Mouse (Mus musculus): ENCODE measurements around the gene Olfr1415. TPM values are rescaled to one million over a fixed set of nuclear protein-coding genes. Genes with fewer than 3 reads are reported as not detected.

Gene Olfr1415
- polyA plus RNA-seq (2014; fragmentation: Nextera tagmentation; extraction: Ambion mirVana), result not detected in 2 replicates

DNA sequence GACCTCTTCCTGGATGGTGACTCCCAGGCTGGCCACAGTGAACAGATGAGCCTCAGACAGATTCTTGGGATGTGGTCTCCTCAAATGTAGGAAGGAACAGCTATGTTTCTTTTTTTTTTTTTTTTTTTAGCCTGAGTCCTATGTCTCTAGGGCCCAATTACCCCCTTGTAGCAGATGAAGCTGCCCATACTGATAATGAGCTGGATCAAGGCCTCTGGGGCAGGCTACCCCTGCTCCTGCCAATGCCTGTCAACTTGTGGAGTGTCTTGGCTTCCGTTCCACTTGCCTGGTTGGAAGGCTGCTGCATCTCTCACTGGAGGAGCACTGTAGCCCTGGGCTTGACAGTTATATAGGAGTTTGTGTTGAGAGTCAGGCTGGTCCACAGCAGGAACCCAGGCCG lies at the start of gene Olfr1415:
Gene Olfr1415, minus strand, starts transcription at position 101 of the 400 bp plus-strand sequence.
- no peak within 1 kb of the TSS for H3K4me3 ChIP-seq (ENCODE audit: control insufficient read depth in 1 of 2, insufficient read depth in 1 of 2, low read depth in 1 of 2, low read length in 2 of 2)
- 73% methylated on average over 2 of the region's 2 CpGs for WGBS

GRCm38 (mm10) chr1:92539071-92539470 lies 43.2 kb upstream of the Olfr1415 start:
- WGBS, result 46% methylated on average over 2 of the region's 2 CpGs
- Histone ChIP-seq H3K36me3 (ENCODE audit: control insufficient read depth, insufficient read depth, low read length) (no peaks in the 10 kb centered on the region), H3K4me3 (ENCODE audit: control insufficient read depth in 1 of 2, insufficient read depth in 1 of 2, low read depth in 1 of 2, low read length in 2 of 2) (no peak overlapping the region), H3K27ac (replicated peaks in 1 of 2; ENCODE audit: control insufficient read depth in 1 of 2, insufficient read depth in 1 of 2, low read depth in 2 of 2, low read length in 2 of 2) (no peak overlapping the region), H3K4me2 (ENCODE audit: low read length) (no peak overlapping the region), H3K27me3 (ENCODE audit: control insufficient read depth, insufficient read depth, low read length) (no peaks in the 10 kb centered on the region), H3K9me3 (ENCODE audit: control insufficient read depth, low read length) (no peaks in the 10 kb centered on the region), H3K4me1 (ENCODE audit: control insufficient read depth in 2 of 2, insufficient read depth in 2 of 2, low read length in 2 of 2) (no peaks in the 10 kb centered on the region), H3K9ac (ENCODE audit: low read length) (no peak overlapping the region)
- no peak for ATAC-seq (ENCODE audit: insufficient number of reproducible peaks, insufficient read depth, low FRiP score, low read depth)

More for the DNA sequence above, at the start of gene Olfr1415:
- H3K36me3 ChIP-seq (ENCODE audit: control insufficient read depth, insufficient read depth, low read length), result no peaks in the 10 kb centered on the region
- no peaks in the 10 kb centered on the region for H3K4me1 ChIP-seq (ENCODE audit: control insufficient read depth in 2 of 2, insufficient read depth in 2 of 2, low read length in 2 of 2)
- no peak within 1 kb of the TSS for H3K9ac ChIP-seq (ENCODE audit: low read length)
- no peak for ATAC-seq (ENCODE audit: insufficient number of reproducible peaks, insufficient read depth, low FRiP score, low read depth)
- H3K27ac ChIP-seq (replicated peaks in 1 of 2; ENCODE audit: control insufficient read depth in 1 of 2, insufficient read depth in 1 of 2, low read depth in 2 of 2, low read length in 2 of 2), result no peak within 1 kb of the TSS
- no peaks in the 10 kb centered on the region for H3K27me3 ChIP-seq (ENCODE audit: control insufficient read depth, insufficient read depth, low read length)
- 0 out of 2 replicates have a peak, but pooled peaks cover 3% of the 10 kb centered on the region for H3K9me3 ChIP-seq (ENCODE audit: control insufficient read depth, low read length)
- no peak within 1 kb of the TSS for H3K4me2 ChIP-seq (ENCODE audit: low read length)

GRCm38 (mm10) chr1:92536972-92537371 lies 41.1 kb upstream of the Olfr1415 start:
- Histone ChIP-seq H3K9ac (ENCODE audit: low read length) (no peak overlapping the region), H3K4me1 (ENCODE audit: control insufficient read depth in 2 of 2, insufficient read depth in 2 of 2, low read length in 2 of 2) (no peaks in the 10 kb centered on the region), H3K4me2 (ENCODE audit: low read length) (no peak overlapping the region), H3K27me3 (ENCODE audit: control insufficient read depth, insufficient read depth, low read length) (0 out of 2 replicates have a peak, but pooled peaks cover under 1% of the 10 kb centered on the region), H3K36me3 (ENCODE audit: control insufficient read depth, insufficient read depth, low read length) (no peaks in the 10 kb centered on the region), H3K9me3 (ENCODE audit: control insufficient read depth, low read length) (no peaks in the 10 kb centered on the region), H3K27ac (replicated peaks in 1 of 2; ENCODE audit: control insufficient read depth in 1 of 2, insufficient read depth in 1 of 2, low read depth in 2 of 2, low read length in 2 of 2) (no peak overlapping the region), H3K4me3 (ENCODE audit: control insufficient read depth in 1 of 2, insufficient read depth in 1 of 2, low read depth in 1 of 2, low read length in 2 of 2) (no peak overlapping the region)
- ATAC-seq (ENCODE audit: insufficient number of reproducible peaks, insufficient read depth, low FRiP score, low read depth), result no peak
- WGBS, result 25% methylated on average over 5 of the region's 5 CpGs

DNA sequence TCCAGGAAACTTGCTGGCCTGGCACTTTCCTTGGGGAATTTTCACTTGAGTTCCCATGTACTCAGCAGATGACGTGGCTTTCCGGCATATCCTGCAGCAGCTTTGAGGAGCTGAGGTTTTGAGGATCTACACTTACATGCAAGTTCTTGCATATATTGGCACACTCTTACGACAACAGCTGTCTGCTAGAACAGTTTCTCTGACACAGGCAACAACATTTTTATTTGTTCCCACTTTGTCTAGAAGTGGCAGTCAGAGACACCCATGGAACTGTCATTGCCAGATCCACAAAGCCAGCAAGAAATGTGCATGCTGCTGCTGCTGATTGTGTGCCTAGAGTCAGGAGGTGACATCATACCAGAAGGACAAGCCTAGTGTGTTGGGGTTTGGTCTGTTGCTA lies 27.9 kb upstream of the Olfr1415 start:
- peaks cover 8% of the 10 kb centered on the region; the same call in 1 of the 2 replicates for H3K27me3 ChIP-seq (ENCODE audit: control insufficient read depth, insufficient read depth, low read length)
- WGBS, result 75% methylated on average over 3 of the region's 3 CpGs

GRCm38 (mm10) chr1:92521376-92521775 lies 25.5 kb upstream of the Olfr1415 start:
- no peaks in the 10 kb centered on the region for H3K36me3 ChIP-seq (ENCODE audit: control insufficient read depth, insufficient read depth, low read length)
- no peak for ATAC-seq (ENCODE audit: insufficient number of reproducible peaks, insufficient read depth, low FRiP score, low read depth)
- H3K4me2 ChIP-seq (ENCODE audit: low read length), result no peak overlapping the region

More for the DNA sequence above, 27.9 kb upstream of the Olfr1415 start:
- Histone ChIP-seq H3K4me2 (ENCODE audit: low read length) (no peak overlapping the region), H3K27ac (replicated peaks in 1 of 2; ENCODE audit: control insufficient read depth in 1 of 2, insufficient read depth in 1 of 2, low read depth in 2 of 2, low read length in 2 of 2) (no peak overlapping the region), H3K9me3 (ENCODE audit: control insufficient read depth, low read length) (no peaks in the 10 kb centered on the region), H3K36me3 (ENCODE audit: control insufficient read depth, insufficient read depth, low read length) (no peaks in the 10 kb centered on the region), H3K4me1 (ENCODE audit: control insufficient read depth in 2 of 2, insufficient read depth in 2 of 2, low read length in 2 of 2) (no peaks in the 10 kb centered on the region), H3K9ac (ENCODE audit: low read length) (no peak overlapping the region), H3K4me3 (ENCODE audit: control insufficient read depth in 1 of 2, insufficient read depth in 1 of 2, low read depth in 1 of 2, low read length in 2 of 2) (no peak overlapping the region)
- ATAC-seq (ENCODE audit: insufficient number of reproducible peaks, insufficient read depth, low FRiP score, low read depth), result no peak

GRCm38 (mm10) chr1:92519046-92519445 lies 23.1 kb upstream of the Olfr1415 start:
- Histone ChIP-seq H3K4me3 (ENCODE audit: control insufficient read depth in 1 of 2, insufficient read depth in 1 of 2, low read depth in 1 of 2, low read length in 2 of 2) (no peak overlapping the region), H3K9ac (ENCODE audit: low read length) (no peak overlapping the region), H3K9me3 (ENCODE audit: control insufficient read depth, low read length) (no peaks in the 10 kb centered on the region), H3K4me2 (ENCODE audit: low read length) (no peak overlapping the region), H3K36me3 (ENCODE audit: control insufficient read depth, insufficient read depth, low read length) (no peaks in the 10 kb centered on the region), H3K27ac (replicated peaks in 1 of 2; ENCODE audit: control insufficient read depth in 1 of 2, insufficient read depth in 1 of 2, low read depth in 2 of 2, low read length in 2 of 2) (no peak overlapping the region), H3K4me1 (ENCODE audit: control insufficient read depth in 2 of 2, insufficient read depth in 2 of 2, low read length in 2 of 2) (no peaks in the 10 kb centered on the region), H3K27me3 (ENCODE audit: control insufficient read depth, insufficient read depth, low read length) (peaks cover 15% of the 10 kb centered on the region)
- WGBS, result 70% methylated on average over 6 of the region's 6 CpGs
- ATAC-seq (ENCODE audit: insufficient number of reproducible peaks, insufficient read depth, low FRiP score, low read depth), result no peak

More at GRCm38 (mm10) chr1:92521376-92521775, 25.5 kb upstream of the Olfr1415 start:
- Histone ChIP-seq H3K27ac (replicated peaks in 1 of 2; ENCODE audit: control insufficient read depth in 1 of 2, insufficient read depth in 1 of 2, low read depth in 2 of 2, low read length in 2 of 2) (no peak overlapping the region), H3K4me1 (ENCODE audit: control insufficient read depth in 2 of 2, insufficient read depth in 2 of 2, low read length in 2 of 2) (no peaks in the 10 kb centered on the region), H3K9me3 (ENCODE audit: control insufficient read depth, low read length) (no peaks in the 10 kb centered on the region), H3K4me3 (ENCODE audit: control insufficient read depth in 1 of 2, insufficient read depth in 1 of 2, low read depth in 1 of 2, low read length in 2 of 2) (no peak overlapping the region), H3K27me3 (ENCODE audit: control insufficient read depth, insufficient read depth, low read length) (peaks cover 15% of the 10 kb centered on the region), H3K9ac (ENCODE audit: low read length) (no peak overlapping the region)
- 20% methylated on average over 10 of the region's 10 CpGs for WGBS

GRCm38 (mm10) chr1:92518561-92518960 lies 22.7 kb upstream of the Olfr1415 start, which contains the start of gene Olfr1414:
Gene Olfr1414 (minus strand): TSS chr1:92518661.
- Histone ChIP-seq H3K4me3 (ENCODE audit: control insufficient read depth in 1 of 2, insufficient read depth in 1 of 2, low read depth in 1 of 2, low read length in 2 of 2) (no peak within 1 kb of the TSS), H3K9me3 (ENCODE audit: control insufficient read depth, low read length) (no peaks in the 10 kb centered on the region), H3K27me3 (ENCODE audit: control insufficient read depth, insufficient read depth, low read length) (peaks cover 15% of the 10 kb centered on the region), H3K9ac (ENCODE audit: low read length) (no peak within 1 kb of the TSS), H3K4me1 (ENCODE audit: control insufficient read depth in 2 of 2, insufficient read depth in 2 of 2, low read length in 2 of 2) (no peaks in the 10 kb centered on the region), H3K36me3 (ENCODE audit: control insufficient read depth, insufficient read depth, low read length) (no peaks in the 10 kb centered on the region), H3K4me2 (ENCODE audit: low read length) (no peak within 1 kb of the TSS), H3K27ac (replicated peaks in 1 of 2; ENCODE audit: control insufficient read depth in 1 of 2, insufficient read depth in 1 of 2, low read depth in 2 of 2, low read length in 2 of 2) (no peak within 1 kb of the TSS)
- WGBS, result 78% methylated on average over 3 of the region's 3 CpGs
- no peak for ATAC-seq (ENCODE audit: insufficient number of reproducible peaks, insufficient read depth, low FRiP score, low read depth)

DNA sequence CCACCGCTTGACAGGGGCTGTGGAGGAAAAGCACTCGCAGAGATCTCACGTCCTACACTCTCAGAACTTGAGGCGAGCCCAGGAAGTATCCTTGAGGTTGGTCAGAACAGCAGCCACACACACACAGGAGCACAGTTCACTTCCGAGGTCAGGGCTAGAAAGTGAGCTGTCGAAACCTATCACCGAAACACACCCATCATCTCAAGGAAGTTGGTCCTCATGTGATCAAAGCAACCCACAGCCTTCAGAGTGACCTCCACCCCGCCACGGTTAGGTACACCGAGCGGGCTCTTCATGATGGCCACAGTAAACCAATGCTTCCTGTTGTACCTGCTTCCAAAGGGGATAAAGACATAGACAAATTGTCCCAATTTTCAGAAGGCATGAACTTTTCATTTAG lies 19.5 kb upstream of the Olfr1415 start:
- Histone ChIP-seq H3K27ac (replicated peaks in 1 of 2; ENCODE audit: control insufficient read depth in 1 of 2, insufficient read depth in 1 of 2, low read depth in 2 of 2, low read length in 2 of 2) (no peak overlapping the region), H3K4me2 (ENCODE audit: low read length) (no peak overlapping the region), H3K4me1 (ENCODE audit: control insufficient read depth in 2 of 2, insufficient read depth in 2 of 2, low read length in 2 of 2) (no peaks in the 10 kb centered on the region), H3K27me3 (ENCODE audit: control insufficient read depth, insufficient read depth, low read length) (peaks cover 14% of the 10 kb centered on the region), H3K9me3 (ENCODE audit: control insufficient read depth, low read length) (no peaks in the 10 kb centered on the region), H3K9ac (ENCODE audit: low read length) (no peak overlapping the region), H3K36me3 (ENCODE audit: control insufficient read depth, insufficient read depth, low read length) (no peaks in the 10 kb centered on the region), H3K4me3 (ENCODE audit: control insufficient read depth in 1 of 2, insufficient read depth in 1 of 2, low read depth in 1 of 2, low read length in 2 of 2) (no peak overlapping the region)
- ATAC-seq (ENCODE audit: insufficient number of reproducible peaks, insufficient read depth, low FRiP score, low read depth), result no peak
- 73% methylated on average over 11 of the region's 11 CpGs for WGBS

All from heart, embryonic 14.5 days (tissue).